Mouse (Mus musculus) forebrain, embryonic 13.5 days (tissue): ENCODE data around the gene Spata1. TPM values are rescaled to one million over a fixed set of nuclear protein-coding genes. Genes with fewer than 3 reads are reported as not detected.
"Not testable (repeated sequence)": the region's sequence is repeated elsewhere in the genome, so short reads cannot be mapped to it uniquely, and the experiment has no call there.

Experiments
- ATAC-seq: fragments of 200-750 bp; cut with Nextera tagmentation; 2 replicates; pipeline ENCODE4 v1.8.0; 2017
- H3K27ac ChIP-seq: fragments of 300-500 bp; sonication (generic); 2 replicates; pipeline ENCODE4 v1.5.1; 2015; ENCODE audit warnings: inconsistent platforms, mild to moderate bottlenecking, moderate library complexity
- H3K27me3 ChIP-seq: fragments of 300-500 bp; sonication (generic); 2 replicates; pipeline ENCODE4 v1.6.1; 2015; ENCODE audit warnings: mild to moderate bottlenecking, inconsistent platforms
- H3K36me3 ChIP-seq: fragments of 300-500 bp; sonication (generic); 2 replicates; pipeline ENCODE4 v1.6.1; 2015; ENCODE audit warnings: mild to moderate bottlenecking, inconsistent platforms; ENCODE audit not compliant: poor library complexity, severe bottlenecking
- H3K4me1 ChIP-seq: fragments of 300-500 bp; sonication (generic); 2 replicates; pipeline ENCODE4 v1.6.1; 2015; ENCODE audit warnings: inconsistent platforms
- H3K4me2 ChIP-seq: fragments of 300-500 bp; sonication (generic); 2 replicates; pipeline ENCODE4 v1.6.1; 2015; ENCODE audit warnings: inconsistent platforms, mild to moderate bottlenecking, moderate library complexity
- H3K4me3 ChIP-seq: fragments of 300-500 bp; sonication (generic); 2 replicates; pipeline ENCODE4 v1.5.1; 2015; ENCODE audit warnings: mild to moderate bottlenecking, inconsistent platforms
- H3K9ac ChIP-seq: fragments of 300-500 bp; sonication (generic); 2 replicates; pipeline ENCODE4 v1.6.1; 2015; ENCODE audit warnings: mild to moderate bottlenecking, inconsistent platforms
- H3K9me3 ChIP-seq: fragments of 300-500 bp; sonication (generic); replicated peaks from 2 replicates; pipeline ENCODE4 v1.6.1; 2016; ENCODE audit warnings: inconsistent platforms
- WGBS: fragments of 180-500 bp; shearing (Covaris S2); methylation state at CpG from one replicate; pipeline ENCODE4 v1.1.7; 2015; 5-methylcytosine and 5-hydroxymethylcytosine counted together
- polyA plus RNA-seq: library from polyadenylated mRNA; unstranded; fragments of >200 nt; fragmentation: Nextera tagmentation; extraction: Ambion mirVana; gene quantifications from 2 replicates; pipeline ENCODE4 v1.2.1, GENCODE M21; 2015

Gene Spata1
- polyA plus RNA-seq, 1 experiment from 2014 or later: 4.2 TPM

DNA sequence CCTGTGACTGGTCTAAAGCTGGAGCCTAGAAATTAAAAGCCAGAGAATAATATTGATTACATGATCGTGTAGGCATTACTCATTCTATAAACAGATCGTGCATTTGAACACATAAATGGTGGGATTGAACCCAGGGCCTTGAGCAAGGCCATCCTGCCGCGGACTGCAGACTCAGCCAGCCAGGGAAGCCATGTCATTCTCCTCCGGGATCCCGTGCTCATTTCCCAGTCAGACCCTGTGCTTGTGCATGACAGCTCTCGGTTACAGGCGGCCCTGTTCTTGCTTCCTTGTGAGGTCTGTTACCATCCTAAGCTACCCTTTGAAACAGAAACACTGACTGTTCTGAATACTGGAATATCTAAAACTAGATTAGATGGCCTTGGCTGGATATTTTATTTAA is 64.9 kb downstream of the Spata1 start:
- Histone ChIP-seq H3K9ac (no peak overlapping the region), H3K27ac (no peak overlapping the region), H3K4me3 (no peak overlapping the region), H3K36me3 (peaks cover 85% of the 10 kb centered on the region), H3K9me3 (no peaks in the 10 kb centered on the region), H3K4me2 (no peak overlapping the region), H3K4me1 (no peaks in the 10 kb centered on the region), H3K27me3 (no peaks in the 10 kb centered on the region)
- WGBS: 89% methylated on average over 8 of the region's 8 CpGs
- ATAC-seq: no peak

DNA sequence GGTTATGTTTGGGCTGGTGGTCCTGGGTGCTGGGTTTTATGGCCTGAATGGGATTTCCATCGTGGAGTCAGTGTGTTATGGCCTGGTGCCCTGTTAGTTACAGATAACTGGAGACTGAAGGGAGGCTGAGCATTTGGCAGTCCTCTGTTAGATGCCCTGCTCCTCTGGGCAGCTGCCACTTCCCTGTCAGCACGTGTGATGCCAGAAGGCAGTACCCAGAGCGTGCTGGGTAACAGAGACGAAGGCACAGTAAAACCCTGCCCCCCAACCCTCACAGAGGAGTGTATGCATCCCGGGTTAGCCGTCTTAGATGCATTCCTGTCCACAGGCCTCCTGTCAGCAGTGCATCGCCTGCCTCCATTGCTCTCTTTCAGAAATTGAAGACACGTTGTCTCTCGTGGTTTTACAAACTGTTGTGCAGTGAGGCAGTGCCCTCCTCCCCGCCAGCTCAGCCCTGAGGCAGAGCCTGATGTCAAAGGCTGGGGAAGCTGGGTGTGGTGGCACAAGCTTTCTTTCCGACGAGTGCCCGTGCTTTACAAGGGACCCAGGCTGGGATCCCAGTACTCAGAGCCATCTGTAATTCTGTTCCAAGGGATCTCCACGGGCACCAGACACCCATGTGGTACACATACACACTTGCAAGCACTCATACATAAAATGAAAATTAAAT is 65.7 kb downstream of the Spata1 start:
- Histone ChIP-seq H3K27me3 (no peaks in the 10 kb centered on the region), H3K4me3 (no peak overlapping the region), H3K9me3 (no peaks in the 10 kb centered on the region), H3K4me2 (no peak overlapping the region), H3K36me3 (peaks cover 87% of the 10 kb centered on the region), H3K4me1 (no peaks in the 10 kb centered on the region), H3K9ac (no peak overlapping the region), H3K27ac (no peak overlapping the region)
- WGBS: 90% methylated on average over 14 of the region's 14 CpGs
- ATAC-seq: no peak

DNA sequence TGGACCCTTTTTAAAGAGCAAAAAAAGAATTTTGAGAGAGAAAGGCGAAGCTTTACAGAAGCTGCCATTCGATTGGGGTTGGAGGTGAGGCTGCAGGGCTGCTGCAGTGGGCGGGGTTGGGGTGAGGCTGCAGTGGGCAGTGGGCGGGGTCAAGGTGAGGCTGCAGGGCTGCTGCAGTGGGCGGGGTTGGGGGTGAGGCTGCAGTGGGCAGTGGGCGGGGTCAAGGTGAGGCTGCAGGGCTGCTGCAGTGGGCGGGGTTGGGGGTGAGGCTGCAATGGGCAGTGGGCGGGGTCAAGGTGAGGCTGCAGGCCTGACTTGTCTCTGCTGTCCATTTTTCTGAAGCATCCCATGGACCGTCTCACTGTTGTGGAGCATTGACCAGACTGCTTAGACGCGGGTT is 66.5 kb downstream of the Spata1 start:
- H3K27me3 ChIP-seq, H3K4me1 ChIP-seq, ATAC-seq, H3K4me3 ChIP-seq, H3K9ac ChIP-seq, H3K4me2 ChIP-seq, H3K27ac ChIP-seq, H3K9me3 ChIP-seq: not testable (repeated sequence)
- H3K36me3 ChIP-seq: peaks cover 87% of the 10 kb centered on the region
- WGBS: 90% methylated on average over 11 of the region's 11 CpGs

DNA sequence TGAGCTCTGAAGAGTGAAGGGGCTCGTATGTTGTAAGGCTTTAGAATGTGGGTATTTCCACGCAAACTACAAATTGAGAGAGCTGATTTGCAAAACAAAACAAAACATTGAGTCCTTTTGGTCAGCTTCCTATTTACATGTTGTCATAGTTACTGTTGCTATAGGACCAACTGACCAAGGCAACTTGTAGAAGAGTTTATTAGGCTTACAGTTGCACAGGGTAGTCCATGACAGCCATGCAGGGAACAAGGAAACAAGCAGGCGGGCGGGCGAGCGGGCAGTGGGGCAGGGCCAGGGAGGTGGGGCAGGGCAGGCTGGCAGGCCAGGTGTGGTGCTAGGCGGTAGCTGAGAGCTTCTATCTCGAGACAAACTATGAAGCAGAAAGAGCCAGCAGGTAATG is 73.1 kb downstream of the Spata1 start:
- ATAC-seq: peak; percentile 74; the same call in 1 of the 2 replicates
- no peak overlapping the region for H3K9ac ChIP-seq
- no peak overlapping the region for H3K4me2 ChIP-seq
- peaks cover 74% of the 10 kb centered on the region for H3K36me3 ChIP-seq
- no peaks in the 10 kb centered on the region for H3K27me3 ChIP-seq
- no peaks in the 10 kb centered on the region for H3K9me3 ChIP-seq
- 62% methylated on average over 8 of the region's 8 CpGs for WGBS
- peaks cover 13% of the 10 kb centered on the region for H3K4me1 ChIP-seq
- no peak overlapping the region for H3K27ac ChIP-seq
- no peak overlapping the region for H3K4me3 ChIP-seq

DNA sequence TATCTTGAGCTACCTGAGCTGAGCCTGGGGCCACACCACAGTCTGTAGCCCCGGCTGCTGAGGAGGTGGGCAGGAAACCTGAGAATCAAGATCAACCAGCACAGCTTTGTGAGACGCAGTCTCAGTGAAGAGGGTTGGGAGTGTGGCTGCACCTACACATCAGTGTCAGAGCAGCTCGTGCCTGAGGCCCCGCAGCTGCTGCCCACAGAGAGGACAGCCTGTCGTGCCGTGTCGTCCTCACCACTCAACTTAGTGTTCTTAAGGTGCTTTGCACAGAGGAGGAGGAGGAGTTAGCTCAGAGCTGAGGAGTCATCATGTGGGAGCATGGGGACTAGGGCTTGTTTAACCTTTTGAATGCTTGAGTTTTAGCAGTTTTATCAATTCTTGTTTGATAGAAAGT is 73.7 kb downstream of the Spata1 start:
- no peak overlapping the region for H3K4me3 ChIP-seq
- H3K9me3 ChIP-seq: no peaks in the 10 kb centered on the region
- peaks cover 13% of the 10 kb centered on the region for H3K4me1 ChIP-seq
- peaks cover 70% of the 10 kb centered on the region for H3K36me3 ChIP-seq
- no peak overlapping the region for H3K9ac ChIP-seq
- H3K4me2 ChIP-seq: no peak overlapping the region
- H3K27me3 ChIP-seq: no peaks in the 10 kb centered on the region
- no peak for ATAC-seq
- WGBS: 69% methylated on average over 7 of the region's 7 CpGs
- H3K27ac ChIP-seq: no peak overlapping the region

DNA sequence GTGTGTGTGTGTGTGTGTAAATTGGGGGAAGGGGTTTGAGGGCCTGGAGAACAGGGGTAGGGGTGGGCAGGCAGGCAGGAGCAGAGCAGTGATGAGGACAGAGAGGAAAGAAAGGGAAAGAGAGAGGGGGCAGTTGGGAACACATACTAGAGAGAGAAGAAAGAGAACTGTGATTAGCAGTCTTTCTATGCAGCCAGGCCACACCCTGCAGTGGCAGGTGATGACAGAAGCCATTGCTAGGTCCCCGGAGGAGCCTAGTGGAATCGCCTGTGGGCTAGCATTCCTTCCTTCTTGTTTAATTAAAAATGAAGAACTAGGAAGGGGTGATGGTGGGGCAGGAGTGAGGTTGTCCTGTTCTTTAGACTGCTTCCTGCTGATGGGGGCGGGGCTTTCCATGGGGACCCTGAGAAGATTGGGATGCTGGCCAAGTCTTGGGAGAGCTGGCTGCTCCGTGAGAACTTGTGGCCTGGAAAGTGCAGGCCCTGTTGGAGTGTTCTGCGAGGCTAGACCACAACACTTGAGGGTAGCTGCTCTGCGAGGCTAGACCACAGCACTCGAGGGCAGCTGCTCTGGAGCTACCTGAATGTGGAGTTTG is 75.2 kb downstream of the Spata1 start:
- WGBS: 51% methylated on average over 7 of the region's 7 CpGs
- H3K36me3 ChIP-seq: peaks cover 72% of the 10 kb centered on the region
- H3K4me3 ChIP-seq: no peak overlapping the region
- H3K27ac ChIP-seq: peak overlapping the region; percentile 20; the same call in 1 of the 2 replicates
- no peaks in the 10 kb centered on the region for H3K27me3 ChIP-seq
- H3K4me1 ChIP-seq: peaks cover 13% of the 10 kb centered on the region
- H3K9me3 ChIP-seq: no peaks in the 10 kb centered on the region
- peak; percentile 54; the same call in 1 of the 2 replicates for ATAC-seq
- H3K4me2 ChIP-seq: no peak overlapping the region
- no peak overlapping the region for H3K9ac ChIP-seq

DNA sequence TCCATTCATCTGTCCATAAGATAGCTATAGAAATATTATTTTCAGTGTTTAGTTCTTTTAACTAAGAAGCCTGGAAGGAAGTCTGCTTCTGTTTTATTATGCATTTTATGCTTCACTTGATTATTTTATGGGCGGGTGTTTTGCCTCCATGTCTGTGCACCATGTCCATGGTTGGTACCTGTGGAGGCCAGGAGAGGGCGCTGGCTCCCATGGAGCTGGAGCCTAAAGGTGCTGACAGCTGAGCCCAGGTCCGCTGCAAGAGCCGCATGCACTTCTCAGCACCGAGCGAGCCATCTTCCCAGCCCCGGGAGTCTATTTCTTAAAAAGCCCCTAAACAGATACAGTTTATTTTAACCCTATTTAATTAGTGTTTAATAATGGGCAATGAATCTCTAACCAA is 75.8 kb downstream of the Spata1 start:
- H3K36me3 ChIP-seq: peaks cover 75% of the 10 kb centered on the region
- no peak for ATAC-seq
- 82% methylated on average over 7 of the region's 7 CpGs for WGBS

DNA sequence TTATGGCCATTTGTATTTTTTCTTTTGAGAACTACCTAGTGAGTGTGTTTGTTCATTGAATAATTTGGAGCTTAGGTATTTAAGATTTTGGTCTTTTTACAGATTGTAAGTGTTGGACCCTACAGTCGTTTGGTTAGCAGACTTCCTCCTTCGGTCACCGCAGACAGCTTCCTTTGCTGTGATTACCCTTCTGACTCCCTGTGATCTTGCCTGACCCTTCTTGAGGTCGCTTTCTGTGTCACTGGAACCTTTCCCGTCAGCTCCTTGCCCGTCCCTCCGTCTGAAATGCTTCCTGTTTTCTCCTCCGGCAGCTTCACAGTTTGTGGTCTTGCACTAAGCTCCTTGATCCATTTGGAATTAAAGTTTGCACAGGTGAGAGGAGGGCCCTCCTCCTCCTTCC is 77.8 kb downstream of the Spata1 start:
- 76% methylated on average over 8 of the region's 8 CpGs for WGBS
- Histone ChIP-seq H3K27ac (no peak overlapping the region), H3K9me3 (no peaks in the 10 kb centered on the region), H3K4me3 (no peak overlapping the region), H3K36me3 (peaks cover 65% of the 10 kb centered on the region), H3K27me3 (no peaks in the 10 kb centered on the region), H3K4me2 (no peak overlapping the region), H3K9ac (no peak overlapping the region), H3K4me1 (peaks cover 13% of the 10 kb centered on the region)
- no peak for ATAC-seq

More for the DNA sequence above, 75.8 kb downstream of the Spata1 start:
- Histone ChIP-seq H3K4me3 (no peak overlapping the region), H3K27ac (no peak overlapping the region), H3K4me2 (no peak overlapping the region), H3K4me1 (peaks cover 13% of the 10 kb centered on the region), H3K9me3 (no peaks in the 10 kb centered on the region), H3K27me3 (no peaks in the 10 kb centered on the region), H3K9ac (no peak overlapping the region)

DNA sequence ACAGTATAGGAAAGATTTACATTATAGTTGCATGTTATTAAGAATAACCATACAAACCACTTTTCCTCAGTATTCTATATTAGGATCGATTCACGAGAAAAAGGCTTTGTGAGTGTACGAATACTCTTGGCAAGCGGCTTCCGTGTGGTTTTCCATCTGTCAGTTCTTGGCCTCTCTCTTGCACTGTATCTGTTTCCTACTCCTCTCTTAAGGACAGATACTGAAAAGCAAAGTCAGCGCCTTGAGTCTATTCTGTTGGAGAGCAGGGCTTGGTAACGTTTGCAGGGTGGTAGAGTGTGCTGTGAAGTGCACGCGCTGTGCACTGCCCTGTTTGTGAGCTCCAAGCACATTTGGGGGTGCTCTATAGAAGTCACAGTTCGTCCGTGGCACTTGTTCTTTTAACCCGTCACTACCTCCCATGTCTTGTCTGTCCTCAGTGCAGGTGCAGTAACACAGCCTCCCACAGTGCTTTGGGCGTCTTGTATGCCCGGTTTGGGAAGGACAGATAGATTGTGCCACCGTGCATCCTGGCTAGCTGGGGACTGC is 79.5 kb downstream of the Spata1 start:
- WGBS: 90% methylated on average over 15 of the region's 15 CpGs
- H3K27me3 ChIP-seq: no peaks in the 10 kb centered on the region
- H3K36me3 ChIP-seq: peaks cover 59% of the 10 kb centered on the region
- no peak for ATAC-seq
- H3K27ac ChIP-seq: peak overlapping the region; percentile 2; the same call in 1 of the 2 replicates
- no peak overlapping the region for H3K4me3 ChIP-seq
- no peak overlapping the region for H3K4me2 ChIP-seq
- peaks cover 7% of the 10 kb centered on the region for H3K4me1 ChIP-seq
- H3K9ac ChIP-seq: no peak overlapping the region
- H3K9me3 ChIP-seq: no peaks in the 10 kb centered on the region

DNA sequence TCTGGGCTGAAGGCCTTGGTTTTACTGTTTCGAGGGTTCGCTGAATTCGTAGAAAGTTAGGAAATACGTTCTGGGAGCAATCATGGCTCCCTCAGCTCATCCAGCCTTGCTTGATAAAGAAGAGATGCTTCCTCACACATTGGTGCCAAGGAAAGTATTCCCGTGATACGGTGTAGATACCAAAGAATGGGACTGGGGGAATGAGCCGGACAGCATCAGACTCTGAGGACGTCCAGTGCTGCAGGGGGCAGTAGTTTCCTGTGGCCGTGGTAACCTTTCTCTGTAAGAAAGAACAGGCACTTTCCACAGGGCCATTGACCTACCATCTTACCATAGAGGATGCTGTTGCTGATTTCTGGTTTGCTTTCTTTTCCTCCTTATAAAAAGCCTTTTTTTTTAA is 80.0 kb downstream of the Spata1 start:
- H3K27ac ChIP-seq: 0 out of 2 replicates have a peak overlapping the region, but pooled peaks have one; percentile 44
- no peak overlapping the region for H3K9ac ChIP-seq
- peaks cover 4% of the 10 kb centered on the region for H3K4me1 ChIP-seq
- 90% methylated on average over 9 of the region's 9 CpGs for WGBS
- ATAC-seq: no peak
- no peaks in the 10 kb centered on the region for H3K9me3 ChIP-seq
- peaks cover 59% of the 10 kb centered on the region for H3K36me3 ChIP-seq
- H3K27me3 ChIP-seq: no peaks in the 10 kb centered on the region
- H3K4me2 ChIP-seq: no peak overlapping the region
- H3K4me3 ChIP-seq: no peak overlapping the region

DNA sequence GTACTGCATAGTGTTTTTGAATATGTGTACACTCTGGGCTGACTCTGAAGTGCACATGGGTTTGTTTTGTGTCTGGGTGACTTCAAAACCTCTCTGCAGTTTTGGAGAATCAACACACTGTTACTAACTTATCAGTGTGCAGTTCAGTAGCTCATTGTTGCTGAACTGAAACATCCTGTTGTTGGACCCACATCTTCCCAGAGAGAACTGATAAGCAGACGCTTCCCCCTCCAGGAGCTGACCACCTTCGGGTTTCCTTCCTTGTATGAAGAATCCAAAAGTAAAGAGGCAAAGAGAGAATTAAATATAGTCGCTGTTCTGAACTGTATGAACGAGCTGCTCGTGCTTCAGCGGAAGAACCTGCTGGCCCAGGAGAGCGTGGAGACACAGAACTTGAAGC is 80.7 kb downstream of the Spata1 start:
- no peaks in the 10 kb centered on the region for H3K27me3 ChIP-seq

DNA sequence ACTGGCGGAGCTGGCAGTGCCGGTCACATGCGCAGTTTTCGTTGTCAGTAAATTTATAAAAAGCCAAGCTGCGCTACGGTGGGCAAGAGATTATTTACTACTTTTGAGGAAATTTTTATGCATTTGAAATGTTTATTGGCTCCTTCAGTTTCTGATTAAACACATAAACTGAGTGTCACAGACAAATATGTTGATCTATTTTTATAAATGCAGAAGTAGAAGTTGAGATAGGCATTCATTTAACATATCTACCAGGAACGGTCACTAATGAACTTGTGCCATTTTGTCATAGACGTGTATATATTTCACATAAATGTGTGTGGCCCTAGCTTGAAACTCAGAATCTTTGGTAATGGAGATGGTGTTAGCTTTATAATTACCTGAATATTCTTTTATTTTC is 81.7 kb downstream of the Spata1 start:
- Histone ChIP-seq H3K4me2 (no peak overlapping the region), H3K9ac (no peak overlapping the region), H3K4me1 (no peaks in the 10 kb centered on the region), H3K36me3 (peaks cover 50% of the 10 kb centered on the region), H3K4me3 (no peak overlapping the region), H3K27me3 (no peaks in the 10 kb centered on the region), H3K9me3 (no peaks in the 10 kb centered on the region), H3K27ac (no peak overlapping the region)
- 96% methylated on average over 8 of the region's 8 CpGs for WGBS
- no peak for ATAC-seq

More for the DNA sequence above, 80.7 kb downstream of the Spata1 start:
- Histone ChIP-seq H3K9me3 (no peaks in the 10 kb centered on the region), H3K27ac (no peak overlapping the region), H3K36me3 (peaks cover 59% of the 10 kb centered on the region), H3K4me3 (no peak overlapping the region), H3K4me1 (no peaks in the 10 kb centered on the region), H3K4me2 (no peak overlapping the region), H3K9ac (no peak overlapping the region)
- WGBS: 93% methylated on average over 7 of the region's 7 CpGs
- ATAC-seq: no peak
